Mouse (Mus musculus): ENCODE results near the gene Trim66. TPM values are rescaled to one million over a fixed set of nuclear protein-coding genes. Genes with fewer than 3 reads are reported as not detected.

Gene Trim66
- total RNA-seq, 1 experiment, result 0.62 TPM

GRCm38 (mm10) chr7:109544792-109545191, 36.9 kb upstream of the Trim66 start:
- Histone ChIP-seq H3K36me3 (ENCODE audit: control insufficient read depth, insufficient read depth, low read length, poor library complexity, severe bottlenecking) (peaks cover 8% of the 10 kb centered on the region; the same call in 1 of the 2 replicates), H3K27ac (ENCODE audit: insufficient read depth, low read depth, low read length, poor library complexity, severe bottlenecking) (no peak overlapping the region), H3K4me1 (ENCODE audit: control insufficient read depth in 2 of 2, insufficient read depth in 2 of 2, low read length in 2 of 2, poor library complexity in 1 of 2) (no peaks in the 10 kb centered on the region), H3K4me3 (ENCODE audit: insufficient read depth in 1 of 2, low read depth in 1 of 2, low read length in 2 of 2, poor library complexity in 1 of 2, severe bottlenecking in 1 of 2) (no peak overlapping the region), H3K9me3 (ENCODE audit: control insufficient read depth, insufficient read depth, low read depth, low read length) (no peaks in the 10 kb centered on the region), H3K9ac (ENCODE audit: insufficient read depth, low read depth, low read length, poor library complexity, severe bottlenecking) (no peak overlapping the region)
- in situ Hi-C loops (cut with MboI; ENCODE audit: low sequenced_read_pairs in 2 of 2, unreplicated experiment in 2 of 2), result no loop called here
- no peak for DNase-seq (ENCODE audit: low read depth, low spot score)
- TF ChIP-seq ZNF384 (IDR thresholded peaks at IDR 0.05; ENCODE audit: low read depth, low read length) (no peak), CHD2 (IDR thresholded peaks at IDR 0.05; ENCODE audit: low read depth, low read length) (no peak), HCFC1 (IDR thresholded peaks at IDR 0.05; ENCODE audit: borderline replicate concordance, insufficient read depth, low read length) (no peak), MAFK (IDR thresholded peaks at IDR 0.05; ENCODE audit: insufficient read depth, low read depth, low read length) (no peak), ZC3H11A (IDR thresholded peaks at IDR 0.05; ENCODE audit: borderline replicate concordance, low read depth, low read length) (no peak)

DNA sequence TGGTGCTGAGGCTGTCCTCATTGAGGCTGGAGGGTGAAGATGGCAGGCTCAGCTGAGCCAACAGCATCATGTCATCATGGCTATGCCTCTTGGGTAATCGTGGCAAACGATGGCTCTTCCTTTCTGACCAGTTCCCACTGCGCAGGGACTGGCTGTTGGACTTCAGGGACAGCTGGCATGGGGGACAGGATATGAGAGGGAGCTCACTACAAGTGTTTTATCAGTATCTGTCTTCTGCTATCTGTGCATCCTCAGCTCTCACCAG, 34.4 kb upstream of the Trim66 start:
- DNase-seq (ENCODE audit: low read depth, low spot score), result no peak
- Histone ChIP-seq H3K4me3 (ENCODE audit: insufficient read depth in 1 of 2, low read depth in 1 of 2, low read length in 2 of 2, poor library complexity in 1 of 2, severe bottlenecking in 1 of 2) (no peak overlapping the region), H3K4me1 (ENCODE audit: control insufficient read depth in 2 of 2, insufficient read depth in 2 of 2, low read length in 2 of 2, poor library complexity in 1 of 2) (no peaks in the 10 kb centered on the region), H3K9me3 (ENCODE audit: control insufficient read depth, insufficient read depth, low read depth, low read length) (no peaks in the 10 kb centered on the region), H3K27ac (ENCODE audit: insufficient read depth, low read depth, low read length, poor library complexity, severe bottlenecking) (no peak overlapping the region), H3K36me3 (ENCODE audit: control insufficient read depth, insufficient read depth, low read length, poor library complexity, severe bottlenecking) (peaks cover 8% of the 10 kb centered on the region; the same call in 1 of the 2 replicates), H3K9ac (ENCODE audit: insufficient read depth, low read depth, low read length, poor library complexity, severe bottlenecking) (no peak overlapping the region)
- in situ Hi-C loops (cut with MboI; ENCODE audit: low sequenced_read_pairs in 2 of 2, unreplicated experiment in 2 of 2), result no loop called here
- TF ChIP-seq ZNF384 (IDR thresholded peaks at IDR 0.05; ENCODE audit: low read depth, low read length), result no peak
- no peak for TF ChIP-seq ZC3H11A (IDR thresholded peaks at IDR 0.05; ENCODE audit: borderline replicate concordance, low read depth, low read length)
- no peak for TF ChIP-seq MAFK (IDR thresholded peaks at IDR 0.05; ENCODE audit: insufficient read depth, low read depth, low read length)
- no peak for TF ChIP-seq CHD2 (IDR thresholded peaks at IDR 0.05; ENCODE audit: low read depth, low read length)
- TF ChIP-seq HCFC1 (IDR thresholded peaks at IDR 0.05; ENCODE audit: borderline replicate concordance, insufficient read depth, low read length), result no peak

GRCm38 (mm10) chr7:109541609-109542363, 33.9 kb upstream of the Trim66 start:
- in situ Hi-C loops (cut with MboI; ENCODE audit: low sequenced_read_pairs in 2 of 2, unreplicated experiment in 2 of 2), result no loop called here
- Histone ChIP-seq H3K4me3 (ENCODE audit: insufficient read depth in 1 of 2, low read depth in 1 of 2, low read length in 2 of 2, poor library complexity in 1 of 2, severe bottlenecking in 1 of 2) (no peak overlapping the region), H3K36me3 (ENCODE audit: control insufficient read depth, insufficient read depth, low read length, poor library complexity, severe bottlenecking) (peaks cover 8% of the 10 kb centered on the region; the same call in 1 of the 2 replicates), H3K27ac (ENCODE audit: insufficient read depth, low read depth, low read length, poor library complexity, severe bottlenecking) (no peak overlapping the region), H3K9ac (ENCODE audit: insufficient read depth, low read depth, low read length, poor library complexity, severe bottlenecking) (no peak overlapping the region), H3K9me3 (ENCODE audit: control insufficient read depth, insufficient read depth, low read depth, low read length) (no peaks in the 10 kb centered on the region), H3K4me1 (ENCODE audit: control insufficient read depth in 2 of 2, insufficient read depth in 2 of 2, low read length in 2 of 2, poor library complexity in 1 of 2) (no peaks in the 10 kb centered on the region)
- no peak for DNase-seq (ENCODE audit: low read depth, low spot score)
- TF ChIP-seq ZC3H11A (IDR thresholded peaks at IDR 0.05; ENCODE audit: borderline replicate concordance, low read depth, low read length) (no peak), MAFK (IDR thresholded peaks at IDR 0.05; ENCODE audit: insufficient read depth, low read depth, low read length) (no peak), HCFC1 (IDR thresholded peaks at IDR 0.05; ENCODE audit: borderline replicate concordance, insufficient read depth, low read length) (no peak), ZNF384 (IDR thresholded peaks at IDR 0.05; ENCODE audit: low read depth, low read length) (no peak), CHD2 (IDR thresholded peaks at IDR 0.05; ENCODE audit: low read depth, low read length) (no peak)

- no peak for TF ChIP-seq ZNF384 (IDR thresholded peaks at IDR 0.05; ENCODE audit: low read depth, low read length)
- no peak for TF ChIP-seq ZC3H11A (IDR thresholded peaks at IDR 0.05; ENCODE audit: borderline replicate concordance, low read depth, low read length)
- no peak for TF ChIP-seq MAFK (IDR thresholded peaks at IDR 0.05; ENCODE audit: insufficient read depth, low read depth, low read length)
- TF ChIP-seq CHD2 (IDR thresholded peaks at IDR 0.05; ENCODE audit: low read depth, low read length), result no peak
- TF ChIP-seq HCFC1 (IDR thresholded peaks at IDR 0.05; ENCODE audit: borderline replicate concordance, insufficient read depth, low read length), result no peak
- no peak for DNase-seq (ENCODE audit: low read depth, low spot score)
- Histone ChIP-seq H3K9ac (ENCODE audit: insufficient read depth, low read depth, low read length, poor library complexity, severe bottlenecking) (no peak overlapping the region), H3K27ac (ENCODE audit: insufficient read depth, low read depth, low read length, poor library complexity, severe bottlenecking) (no peak overlapping the region), H3K36me3 (ENCODE audit: control insufficient read depth, insufficient read depth, low read length, poor library complexity, severe bottlenecking) (peaks cover 8% of the 10 kb centered on the region; the same call in 1 of the 2 replicates), H3K4me3 (ENCODE audit: insufficient read depth in 1 of 2, low read depth in 1 of 2, low read length in 2 of 2, poor library complexity in 1 of 2, severe bottlenecking in 1 of 2) (no peak overlapping the region), H3K4me1 (ENCODE audit: control insufficient read depth in 2 of 2, insufficient read depth in 2 of 2, low read length in 2 of 2, poor library complexity in 1 of 2) (no peaks in the 10 kb centered on the region), H3K9me3 (ENCODE audit: control insufficient read depth, insufficient read depth, low read depth, low read length) (no peaks in the 10 kb centered on the region)
- in situ Hi-C loops (cut with MboI; ENCODE audit: low sequenced_read_pairs in 2 of 2, unreplicated experiment in 2 of 2), result no loop called here
Measured at GRCm38 (mm10) chr7:109540902-109541301, 33.0 kb upstream of the Trim66 start.

Data from ES-E14 (cell line).